In the genomic region with DNA sequence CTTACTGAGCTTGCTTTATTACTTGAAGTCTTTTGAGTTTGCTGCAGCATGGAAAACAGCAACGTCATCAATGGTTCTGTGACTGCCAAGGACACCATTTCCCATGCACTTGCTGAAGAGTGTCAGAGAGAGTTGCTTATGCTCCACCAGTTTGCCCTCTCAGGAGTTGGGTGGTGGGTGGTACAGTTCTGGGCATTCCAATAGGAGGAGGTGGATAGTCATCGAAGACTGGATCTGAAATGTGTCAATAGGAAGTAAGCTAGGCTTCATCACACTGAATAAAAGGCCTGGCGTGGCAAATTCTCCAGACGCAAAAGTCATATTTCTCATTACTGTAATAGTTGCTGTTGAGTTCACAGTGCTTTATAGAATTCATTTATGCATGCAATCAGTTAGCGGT, we compare ENCODE assay signal across 22 mouse cellular contexts.
DNase-seq lines count a peak whose midpoint lies in the region; ATAC-seq lines count a peak whose summit lies in the region.
"Had no signal": no experiment of that assay in that cellular context is flagged by ENCODE, and none has a peak within 500 bp of the region (broad histone marks: within the 10 kb centered on the region; RNA-seq: fewer than 3 reads in every experiment).

No protein-coding gene starts in this region.

- WGBS in heart, embryonic 10.5 days: 86% methylated on average over 5 of the region's 5 CpGs
- WGBS in heart, embryonic 11.5 days (ENCODE audit: insufficient replicate concordance): 81% methylated on average over 5 of the region's 5 CpGs
- WGBS in midbrain, embryonic 10.5 days: 93% methylated on average over 5 of the region's 5 CpGs
- 87% methylated on average over 5 of the region's 5 CpGs for WGBS in midbrain, embryonic 14.5 days

- no peak for ATAC-seq in heart, embryonic 11.5 days (replicated peaks; ENCODE audit: insufficient number of reproducible peaks, low FRiP score, low TSS enrichment)
- no peak for ATAC-seq in midbrain, embryonic 14.5 days (ENCODE audit: low FRiP score, low TSS enrichment)
- ATAC-seq: activated CD4-positive, CD25-positive, alpha-beta regulatory T cell, adult 4 months; forebrain, embryonic 16.5 days; Patski had no signal

- no peak overlapping the region for H3K4me3 ChIP-seq in heart, embryonic 10.5 days
- H3K4me3 ChIP-seq in heart, embryonic 11.5 days (ENCODE audit: low read depth, low read length): no peak overlapping the region
- H3K4me3 ChIP-seq in midbrain, embryonic 10.5 days: no peak overlapping the region
- H3K4me3 ChIP-seq in midbrain, embryonic 14.5 days (replicated peaks; ENCODE audit: low read depth, low read length): no peak overlapping the region
- H3K4me3 ChIP-seq: embryonic facial prominence, embryonic 13.5 days; embryonic facial prominence, embryonic 15.5 days; erythroblast, embryonic 14.5 days; forebrain, embryonic 10.5 days; forebrain, embryonic 12.5 days had no signal

- H3K27me3 ChIP-seq in heart, embryonic 10.5 days (ENCODE audit: insufficient read depth, poor library complexity, severe bottlenecking): no peaks in the 10 kb centered on the region
- no peaks in the 10 kb centered on the region for H3K27me3 ChIP-seq in heart, embryonic 11.5 days (ENCODE audit: control insufficient read depth, insufficient read depth, low read length)
- no peaks in the 10 kb centered on the region for H3K27me3 ChIP-seq in midbrain, embryonic 10.5 days (ENCODE audit: low read depth, poor library complexity, severe bottlenecking)
- no peaks in the 10 kb centered on the region for H3K27me3 ChIP-seq in midbrain, embryonic 14.5 days (ENCODE audit: control insufficient read depth, insufficient read depth, low read length)
- H3K27me3 ChIP-seq: Patski had no signal

- DNase-seq in heart, embryonic 10.5 days (ENCODE audit: low spot score): peak; percentile 30
- DNase-seq in midbrain, embryonic 10.5 days (ENCODE audit: low spot score): no peak
- DNase-seq in midbrain, embryonic 14.5 days: no peak
- DNase-seq in cerebellum, postnatal 4 days (ENCODE audit: low spot score in 2 of 2): no peak
- DNase-seq: adrenal gland, adult 8-10 months; adrenal gland, postnatal 14 days; adrenal gland, postnatal 36 days; cerebellum, adult 11-12 months; cerebellum, adult 2 months; cerebellum, adult 9-10 months; cerebellum, postnatal 10 days; cerebellum, postnatal 25 days; embryo, embryonic 11 days had no signal

- no peaks in the 10 kb centered on the region for H3K36me3 ChIP-seq in heart, embryonic 10.5 days
- no peaks in the 10 kb centered on the region for H3K36me3 ChIP-seq in heart, embryonic 11.5 days (ENCODE audit: control insufficient read depth, insufficient read depth, low read length)
- no peaks in the 10 kb centered on the region for H3K36me3 ChIP-seq in midbrain, embryonic 10.5 days
- no peaks in the 10 kb centered on the region for H3K36me3 ChIP-seq in midbrain, embryonic 14.5 days (ENCODE audit: control insufficient read depth, insufficient read depth, low read length)
- H3K36me3 ChIP-seq: embryonic facial prominence, embryonic 13.5 days; embryonic facial prominence, embryonic 15.5 days; forebrain, embryonic 10.5 days; forebrain, embryonic 12.5 days had no signal

- peaks cover 40% of the 10 kb centered on the region for H3K4me1 ChIP-seq in heart, embryonic 10.5 days
- peaks cover 14% of the 10 kb centered on the region for H3K4me1 ChIP-seq in heart, embryonic 11.5 days (ENCODE audit: control insufficient read depth, insufficient read depth, low read length)
- H3K4me1 ChIP-seq in midbrain, embryonic 10.5 days: peaks cover 44% of the 10 kb centered on the region
- peaks cover 13% of the 10 kb centered on the region; the same call in 1 of the 2 replicates for H3K4me1 ChIP-seq in midbrain, embryonic 14.5 days (ENCODE audit: control insufficient read depth, insufficient read depth, low read length)

- H3K9me3 ChIP-seq in heart, embryonic 10.5 days: no peaks in the 10 kb centered on the region
- no peaks in the 10 kb centered on the region for H3K9me3 ChIP-seq in heart, embryonic 11.5 days (replicated peaks; ENCODE audit: control insufficient read depth, low read length)
- no peaks in the 10 kb centered on the region for H3K9me3 ChIP-seq in midbrain, embryonic 10.5 days (replicated peaks)
- H3K9me3 ChIP-seq in midbrain, embryonic 14.5 days (ENCODE audit: control insufficient read depth, low read length): no peaks in the 10 kb centered on the region
- H3K9me3 ChIP-seq: embryonic facial prominence, embryonic 13.5 days; embryonic facial prominence, embryonic 15.5 days; forebrain, embryonic 10.5 days; forebrain, embryonic 12.5 days had no signal

- H3K4me2 ChIP-seq in heart, embryonic 11.5 days: no peak overlapping the region
- H3K4me2 ChIP-seq in midbrain, embryonic 14.5 days (ENCODE audit: low read length): no peak overlapping the region
- H3K4me2 ChIP-seq: embryonic facial prominence, embryonic 13.5 days; embryonic facial prominence, embryonic 15.5 days; forebrain, embryonic 12.5 days had no signal

- H3K27ac ChIP-seq in heart, embryonic 10.5 days: no peak overlapping the region; the same call in 1 of the 2 replicates
- H3K27ac ChIP-seq in heart, embryonic 11.5 days (ENCODE audit: low read depth, low read length): no peak overlapping the region
- H3K27ac ChIP-seq in midbrain, embryonic 10.5 days (replicated peaks): 0 out of 2 replicates have a peak overlapping the region, but pooled peaks have one; percentile 9
- H3K27ac ChIP-seq in midbrain, embryonic 14.5 days (replicated peaks; ENCODE audit: low read depth, low read length): no peak overlapping the region
- H3K27ac ChIP-seq: embryonic facial prominence, embryonic 13.5 days; embryonic facial prominence, embryonic 15.5 days had no signal

- no peak overlapping the region for H3K9ac ChIP-seq in heart, embryonic 11.5 days (ENCODE audit: low read depth, low read length)
- H3K9ac ChIP-seq in midbrain, embryonic 14.5 days (replicated peaks; ENCODE audit: low read length): no peak overlapping the region
- H3K9ac ChIP-seq: embryonic facial prominence, embryonic 13.5 days; embryonic facial prominence, embryonic 15.5 days; forebrain, embryonic 12.5 days had no signal
